Mouse (Mus musculus) kidney, postnatal 36 days (tissue): Measurements from ENCODE around the gene Rab19.
"Not testable (repeated sequence)": the region's sequence is repeated elsewhere in the genome, so short reads cannot be mapped to it uniquely, and the experiment has no call there.

Experiments
- DNase-seq, 2 experiments: peaks; one replicate each; pipeline ENCODE4 v3.0.0; 2021 to 2022; ENCODE audit warnings: mixed read lengths in 2 of 2

Rab19 gene

GRCm38 (mm10) chr6:39380276-39380675 lies 699 bp upstream of the Rab19 start:
- no peak for DNase-seq

- no peak for DNase-seq
Measured at GRCm38 (mm10) chr6:39389988-39390387, 9.0 kb downstream of the Rab19 start.

GRCm38 (mm10) chr6:39395471-39395870 lies 14.5 kb downstream of the Rab19 start:
- no peak for DNase-seq

GRCm38 (mm10) chr6:39395916-39396315 lies 14.9 kb downstream of the Rab19 start:
- no peak for DNase-seq

GRCm38 (mm10) chr6:39397046-39397445 lies 16.1 kb downstream of the Rab19 start:
- DNase-seq = no peak

GRCm38 (mm10) chr6:39398342-39398741 lies 17.4 kb downstream of the Rab19 start:
- DNase-seq = no peak

GRCm38 (mm10) chr6:39400343-39400742 lies 19.4 kb downstream of the Rab19 start:
- DNase-seq = peak; percentile 35 to 79

- no peak for DNase-seq
Measured at GRCm38 (mm10) chr6:39403136-39403535, 22.2 kb downstream of the Rab19 start.

- DNase-seq = no peak
Measured at GRCm38 (mm10) chr6:39406480-39406879, 25.5 kb downstream of the Rab19 start.

- peak; percentile 23 to 44 for DNase-seq
Measured at GRCm38 (mm10) chr6:39414106-39414505, 33.1 kb downstream of the Rab19 start.

- peak; percentile 63 to 87 for DNase-seq
Measured at GRCm38 (mm10) chr6:39415762-39416161, 34.8 kb downstream of the Rab19 start.

GRCm38 (mm10) chr6:39416654-39417053 lies 35.7 kb downstream of the Rab19 start:
- DNase-seq = not testable (repeated sequence)

- DNase-seq = no peak
Measured at GRCm38 (mm10) chr6:39419386-39419850, 38.4 kb downstream of the Rab19 start.

- DNase-seq = peak; percentile 78 to 91
Measured at GRCm38 (mm10) chr6:39419851-39420721, 39.1 kb downstream of the Rab19 start, which contains the start of gene Mkrn1. TSS of gene Mkrn1 (minus strand) at chr6:39420462.

GRCm38 (mm10) chr6:39420867-39421266 lies 39.9 kb downstream of the Rab19 start:
- no peak for DNase-seq

GRCm38 (mm10) chr6:39423130-39423551 lies 42.2 kb downstream of the Rab19 start:
- DNase-seq = no peak

GRCm38 (mm10) chr6:39423686-39424085 lies 42.7 kb downstream of the Rab19 start:
- no peak for DNase-seq

GRCm38 (mm10) chr6:39425181-39425580 lies 44.2 kb downstream of the Rab19 start:
- no peak for DNase-seq

- no peak for DNase-seq
Measured at GRCm38 (mm10) chr6:39426725-39427124, 45.8 kb downstream of the Rab19 start.

GRCm38 (mm10) chr6:39427276-39428003 lies 46.5 kb downstream of the Rab19 start:
- DNase-seq = no peak

GRCm38 (mm10) chr6:39429007-39429788 lies 48.2 kb downstream of the Rab19 start:
- no peak for DNase-seq

- peak in 1 of 2 experiments; percentile 11 for DNase-seq
Measured at GRCm38 (mm10) chr6:39430722-39431121, 49.7 kb downstream of the Rab19 start.

GRCm38 (mm10) chr6:39433174-39433573 lies 52.2 kb downstream of the Rab19 start:
- DNase-seq = no peak
